ENCODE assay signal across 14 mouse cellular contexts in genomic region chr10:68230653-68231384, GRCm38 (mm10). TPM values are rescaled to one million over a fixed set of nuclear protein-coding genes. Genes with fewer than 3 reads are reported as not detected.
DNase-seq lines count a peak whose midpoint lies in the region; ATAC-seq and TF ChIP-seq lines count a peak whose summit lies in the region.
"Had no signal": no experiment of that assay in that cellular context is flagged by ENCODE, and none has a peak within 500 bp of the region (broad histone marks: within the 10 kb centered on the region; RNA-seq: fewer than 3 reads in every experiment).

No protein-coding gene starts in this region.

- DNase-seq in heart, postnatal 14 days: no peak
- DNase-seq in lung, postnatal 25 days (ENCODE audit: low spot score): no peak
- no peak for DNase-seq in liver, embryonic 14.5 days (ENCODE audit: low read depth in 3 of 3, low spot score in 3 of 3)
- no peak for DNase-seq in urinary bladder, postnatal 36 days (ENCODE audit: low spot score in 2 of 2)
- DNase-seq in thymus, postnatal 0 days (ENCODE audit: low spot score): no peak
- DNase-seq: adrenal gland, postnatal 25 days; cerebellum, postnatal 10 days; gastrocnemius, postnatal 14 days; layer of hippocampus, adult 9-11 months had no signal

- H3K9me3 ChIP-seq in heart, embryonic 14.5 days (ENCODE audit: control insufficient read depth, low read length): no peaks in the 10 kb centered on the region
- H3K9me3 ChIP-seq in lung, embryonic 16.5 days (ENCODE audit: control insufficient read depth, low read length): no peaks in the 10 kb centered on the region
- no peaks in the 10 kb centered on the region for H3K9me3 ChIP-seq in liver, embryonic 14.5 days (ENCODE audit: control insufficient read depth, low read length)
- H3K9me3 ChIP-seq: limb, embryonic 15.5 days had no signal

- ATAC-seq in heart, embryonic 14.5 days (ENCODE audit: insufficient number of reproducible peaks, insufficient read depth, low FRiP score, low read depth): no peak
- ATAC-seq in lung, embryonic 16.5 days (ENCODE audit: low read depth): no peak
- no peak for ATAC-seq in liver, embryonic 14.5 days (ENCODE audit: insufficient read depth)

- intact Hi-C loops in heart, postnatal 14 days (cut with DNase I): no loop called here

- peaks cover 7 to 20% of the 10 kb centered on the region in 2 experiments for H3K4me1 ChIP-seq in heart, embryonic 14.5 days (ENCODE audit: control insufficient read depth in 2 of 2, insufficient read depth in 2 of 2, low read length in 2 of 2)
- H3K4me1 ChIP-seq in lung, embryonic 16.5 days (replicated peaks; ENCODE audit: control insufficient read depth, insufficient read depth, low read length): peaks cover 14% of the 10 kb centered on the region; the same call in 1 of the 2 replicates
- H3K4me1 ChIP-seq in liver, embryonic 14.5 days (replicated peaks; ENCODE audit: control insufficient read depth in 2 of 2, insufficient read depth in 2 of 2, low read length in 1 of 2): peaks cover 0 to 5% of the 10 kb centered on the region in 2 experiments; a peak in 2 of 4 replicates

- H3K4me2 ChIP-seq in heart, embryonic 14.5 days (ENCODE audit: low read length): peak overlapping the region; percentile 51; the same call in 1 of the 2 replicates
- H3K4me2 ChIP-seq in lung, embryonic 16.5 days (ENCODE audit: low read depth, low read length): peak overlapping the region; percentile 19
- peak overlapping the region; percentile 40; the same call in 1 of the 2 replicates for H3K4me2 ChIP-seq in liver, embryonic 14.5 days (ENCODE audit: low read depth)
- H3K4me2 ChIP-seq: limb, embryonic 15.5 days; midbrain, embryonic 11.5 days had no signal

- WGBS in heart, embryonic 14.5 days: 64% methylated on average over 13 of the region's 13 CpGs
- WGBS in lung, embryonic 16.5 days: 46% methylated on average over 13 of the region's 13 CpGs
- WGBS in liver, embryonic 14.5 days (ENCODE audit: insufficient replicate concordance): 68% methylated on average over 13 of the region's 13 CpGs

- peaks cover 22% of the 10 kb centered on the region for H3K36me3 ChIP-seq in heart, embryonic 14.5 days (ENCODE audit: control insufficient read depth, insufficient read depth, low read length)
- H3K36me3 ChIP-seq in lung, embryonic 16.5 days (ENCODE audit: control insufficient read depth, insufficient read depth, low read length): peaks cover 10% of the 10 kb centered on the region
- no peaks in the 10 kb centered on the region for H3K36me3 ChIP-seq in liver, embryonic 14.5 days (replicated peaks; ENCODE audit: control insufficient read depth, insufficient read depth, low read depth)

- H3K4me3 ChIP-seq in heart, embryonic 14.5 days (ENCODE audit: control insufficient read depth in 1 of 2, insufficient read depth in 1 of 2, low read depth in 1 of 2, low read length in 2 of 2): no peak overlapping the region
- no peak overlapping the region for H3K4me3 ChIP-seq in lung, embryonic 16.5 days (ENCODE audit: low read length)
- H3K4me3 ChIP-seq in liver, embryonic 14.5 days (ENCODE audit: insufficient read depth in 1 of 2, low read depth in 2 of 2, low read length in 2 of 2): no peak overlapping the region
- H3K4me3 ChIP-seq: limb, embryonic 15.5 days had no signal

- H3K9ac ChIP-seq in heart, embryonic 14.5 days (ENCODE audit: low read length): no peak overlapping the region; the same call in 1 of the 2 replicates
- H3K9ac ChIP-seq in lung, embryonic 16.5 days (ENCODE audit: low read length): no peak overlapping the region
- no peak overlapping the region for H3K9ac ChIP-seq in liver, embryonic 14.5 days (replicated peaks)
- H3K9ac ChIP-seq: limb, embryonic 15.5 days had no signal

- no peak for TF ChIP-seq EP300 in liver, embryonic 14.5 days (IDR thresholded peaks at IDR 0.05; ENCODE audit: low read depth)

- TF ChIP-seq CTCF in liver, embryonic 14.5 days (IDR thresholded peaks at IDR 0.05; ENCODE audit: low read depth): no peak

- H3K27me3 ChIP-seq in heart, embryonic 14.5 days (ENCODE audit: control insufficient read depth, insufficient read depth, low read length): no peaks in the 10 kb centered on the region
- H3K27me3 ChIP-seq in lung, embryonic 16.5 days (ENCODE audit: control insufficient read depth, insufficient read depth, low read depth, low read length): no peaks in the 10 kb centered on the region
- no peaks in the 10 kb centered on the region for H3K27me3 ChIP-seq in liver, embryonic 14.5 days (ENCODE audit: control insufficient read depth, insufficient read depth, low read length)
- H3K27me3 ChIP-seq: limb, embryonic 15.5 days had no signal

- 0 out of 4 replicates have a peak overlapping the region, but pooled peaks of 1 of the 2 experiments have one; percentile 10 for H3K27ac ChIP-seq in heart, embryonic 14.5 days (replicated peaks in 1 of 2; ENCODE audit: control insufficient read depth in 1 of 2, insufficient read depth in 1 of 2, low read depth in 2 of 2, low read length in 2 of 2)
- H3K27ac ChIP-seq in lung, embryonic 16.5 days (ENCODE audit: low read length): peak overlapping the region; percentile 66
- H3K27ac ChIP-seq in liver, embryonic 14.5 days: no peak overlapping the region
- H3K27ac ChIP-seq: limb, embryonic 15.5 days had no signal

RNA-seq across cellular contexts. Expression of gene Arid5b, which starts 47.7 kb away (rescaled TPM):
- 23.0 and 23.3 TPM in 2 replicates for polyA plus RNA-seq in heart, embryonic 14.5 days (2014; fragmentation: Nextera tagmentation; extraction: Ambion mirVana)
- total RNA-seq in heart, postnatal 14 days (2021): 10 to 100 TPM; 25.6 to 26.0 TPM
- 41.8 and 42.7 TPM in 2 replicates for polyA plus RNA-seq in lung, embryonic 16.5 days (2015; fragmentation: Nextera tagmentation; extraction: Ambion mirVana)
- 1.0 and 1.3 TPM in 2 replicates for polyA plus RNA-seq in liver, embryonic 14.5 days (2012; rRNA removed)
- polyA plus RNA-seq in liver, embryonic 14.5 days (2014; fragmentation: Nextera tagmentation; extraction: Ambion mirVana): 3.3 and 3.9 TPM in 2 replicates
- 8.9 and 10.7 TPM in 2 replicates for polyA plus RNA-seq in thymus, postnatal 0 days (2015; fragmentation: Nextera tagmentation; extraction: Ambion mirVana)
- total RNA-seq: MEL had no signal
